Mouse (Mus musculus) MEL (cell line): ENCODE measurements around the gene Adora3. TPM values are rescaled to one million over a fixed set of nuclear protein-coding genes. Genes with fewer than 3 reads are reported as not detected.
A peak's percentile ranks its signal among the peaks of the same experiment; 100 is the strongest.

Source experiments
- DNase-seq: peaks from one replicate; pipeline ENCODE4 v3.0.0; 2011; ENCODE audit warnings: low read depth, low spot score
- H3K27ac ChIP-seq: 2 replicates; pipeline ENCODE4 v1.5.1; 2012; ENCODE audit warnings: low read depth, mild to moderate bottlenecking, control low read depth, low read length, moderate library complexity; ENCODE audit not compliant: control insufficient read depth
- H3K27me3 ChIP-seq, 2 experiments: fragments of 150-350 bp in 1 of 2; sonication (generic) in 1 of 2; 2 replicates each; pipeline ENCODE4 v1.6.1; 2012; ENCODE audit warnings: low read length in 2 of 2, mild to moderate bottlenecking in 2 of 2, improper control_type of control experiment in 1 of 2, moderate library complexity in 1 of 2; ENCODE audit not compliant: insufficient read depth in 2 of 2, control insufficient read depth in 1 of 2
- H3K36me3 ChIP-seq, 2 experiments: 2 replicates each; pipeline ENCODE4 v1.6.1; 2012 to 2014; ENCODE audit warnings: low read length in 2 of 2, improper control_type of control experiment in 1 of 2, inconsistent platforms in 1 of 2, mild to moderate bottlenecking in 1 of 2; ENCODE audit not compliant: insufficient read depth in 2 of 2, control insufficient read depth in 1 of 2
- H3K4me1 ChIP-seq, 2 experiments: fragments of 150-350 bp in 1 of 2; sonication (generic) in 1 of 2; 2 replicates each; pipeline ENCODE4 v1.6.1; 2012; ENCODE audit warnings: low read length in 2 of 2, improper control_type of control experiment in 1 of 2, mild to moderate bottlenecking in 1 of 2; ENCODE audit not compliant: insufficient read depth in 2 of 2, control insufficient read depth in 1 of 2
- H3K4me3 ChIP-seq, 2 experiments: fragments of 150-350 bp in 1 of 2; sonication (generic) in 1 of 2; 2 replicates each; pipeline ENCODE4 v1.5.1; 2012; ENCODE audit warnings: low read depth in 2 of 2, low read length in 2 of 2, mild to moderate bottlenecking in 2 of 2, moderate library complexity in 2 of 2, control low read depth in 1 of 2, improper control_type of control experiment in 1 of 2; ENCODE audit not compliant: control insufficient read depth in 1 of 2, insufficient read depth in 1 of 2
- H3K79me2 ChIP-seq: 2 replicates; pipeline ENCODE4 v1.6.1; 2012; ENCODE audit warnings: mild to moderate bottlenecking, low read length, moderate library complexity; ENCODE audit not compliant: control insufficient read depth, poor library complexity, insufficient read depth
- H3K9ac ChIP-seq: 2 replicates; pipeline ENCODE4 v1.6.1; 2012; ENCODE audit warnings: low read depth, mild to moderate bottlenecking, control low read depth, low read length, moderate library complexity; ENCODE audit not compliant: control insufficient read depth, poor library complexity, severe bottlenecking
- H3K9me3 ChIP-seq: fragments of 150-350 bp; sonication (generic); replicated peaks from 2 replicates; pipeline ENCODE4 v1.6.1; 2012; ENCODE audit warnings: mild to moderate bottlenecking, low read length, improper control_type of control experiment, moderate library complexity; ENCODE audit not compliant: insufficient read depth
- BHLHE40 ChIP-seq: IDR thresholded peaks from 2 replicates; pipeline ENCODE4 v1.6.1; 2012; ENCODE audit warnings: low read depth, mild to moderate bottlenecking, inconsistent platforms, low read length, improper control_type of control experiment, borderline replicate concordance
- CHD1 ChIP-seq: IDR thresholded peaks from 2 replicates; pipeline ENCODE4 v1.6.1; 2012; ENCODE audit warnings: low read depth, mild to moderate bottlenecking, inconsistent platforms, low read length, improper control_type of control experiment
- CHD2 ChIP-seq: IDR thresholded peaks from 2 replicates; pipeline ENCODE4 v1.6.1; 2011; ENCODE audit warnings: low read length, improper control_type of control experiment
- CTCF ChIP-seq, 3 experiments: IDR thresholded peaks in 2 of 3; conservative IDR thresholded peaks in 1 of 3; 2 replicates each; pipeline ENCODE4 v1.5.1; 2011 to 2012; ENCODE audit warnings: low read length in 3 of 3, low read depth in 2 of 3, mild to moderate bottlenecking in 2 of 3, improper control_type of control experiment in 1 of 3, inconsistent platforms in 1 of 3, mixed read lengths in 1 of 3, moderate library complexity in 1 of 3; ENCODE audit not compliant: control insufficient read depth in 1 of 3, insufficient read depth in 1 of 3, poor library complexity in 1 of 3, severe bottlenecking in 1 of 3
- E2F4 ChIP-seq: IDR thresholded peaks from 2 replicates; pipeline ENCODE4 v1.6.1; 2011; ENCODE audit warnings: low read depth, low read length, improper control_type of control experiment, borderline replicate concordance
- EP300 ChIP-seq, 2 experiments: IDR thresholded peaks; 2 replicates each; pipeline ENCODE4 v1.6.1; 2011; ENCODE audit warnings: improper control_type of control experiment in 2 of 2, low read length in 2 of 2, low read depth in 1 of 2, mild to moderate bottlenecking in 1 of 2
- ETS1 ChIP-seq: IDR thresholded peaks from 2 replicates; pipeline ENCODE4 v1.6.1; 2012; ENCODE audit warnings: low read depth, mild to moderate bottlenecking, inconsistent platforms, low read length, improper control_type of control experiment, moderate library complexity
- GABPA ChIP-seq: IDR thresholded peaks from 2 replicates; pipeline ENCODE4 v1.6.1; 2012; ENCODE audit warnings: low read depth, mild to moderate bottlenecking, inconsistent platforms, low read length, improper control_type of control experiment, moderate library complexity
- GATA1 ChIP-seq: IDR thresholded peaks from 2 replicates; pipeline ENCODE4 v1.6.1; 2011; ENCODE audit warnings: low read depth, low read length, improper control_type of control experiment
- HCFC1 ChIP-seq: IDR thresholded peaks from 2 replicates; pipeline ENCODE4 v1.6.1; 2012; ENCODE audit warnings: low read depth, mild to moderate bottlenecking, inconsistent platforms, low read length, improper control_type of control experiment, moderate library complexity
- JUND ChIP-seq: IDR thresholded peaks from 2 replicates; pipeline ENCODE4 v1.6.1; 2011; ENCODE audit warnings: low read depth, mild to moderate bottlenecking, improper control_type of control experiment, low read length
- KAT2A ChIP-seq: conservative IDR thresholded peaks from 2 replicates; pipeline ENCODE4 v1.6.1; 2012; ENCODE audit warnings: low read depth, low read length, improper control_type of control experiment, inconsistent platforms
- MAFK ChIP-seq: IDR thresholded peaks from 2 replicates; pipeline ENCODE4 v1.6.1; 2011; ENCODE audit warnings: low read depth, mild to moderate bottlenecking, low read length, improper control_type of control experiment, borderline replicate concordance
- MAX ChIP-seq: IDR thresholded peaks from 2 replicates; pipeline ENCODE4 v1.6.1; 2011; ENCODE audit warnings: low read length, improper control_type of control experiment
- MEF2A ChIP-seq: IDR thresholded peaks from 2 replicates; pipeline ENCODE4 v1.6.1; 2014; ENCODE audit warnings: low read depth, mild to moderate bottlenecking, inconsistent platforms, low read length, improper control_type of control experiment; ENCODE audit not compliant: poor library complexity, insufficient replicate concordance, severe bottlenecking; ENCODE audit errors: extremely low read depth
- MYB ChIP-seq: IDR thresholded peaks from 2 replicates; pipeline ENCODE4 v1.6.1; 2011; ENCODE audit warnings: mild to moderate bottlenecking, low read depth, low read length, improper control_type of control experiment
- MYC ChIP-seq: IDR thresholded peaks from 2 replicates; pipeline ENCODE4 v1.6.1; 2011; ENCODE audit warnings: low read depth, mild to moderate bottlenecking, low read length, improper control_type of control experiment, moderate library complexity
- NRF1 ChIP-seq: IDR thresholded peaks from 2 replicates; pipeline ENCODE4 v1.6.1; 2014; ENCODE audit warnings: low read depth, mild to moderate bottlenecking, inconsistent platforms, low read length, improper control_type of control experiment, moderate library complexity; ENCODE audit not compliant: poor library complexity, insufficient read depth, severe bottlenecking
- POLR2A ChIP-seq, 2 experiments: IDR thresholded peaks; 2 replicates each; pipeline ENCODE4 v1.6.1; 2011 to 2012; ENCODE audit warnings: low read length in 2 of 2, mild to moderate bottlenecking in 2 of 2, control low read depth in 1 of 2, improper control_type of control experiment in 1 of 2, low read depth in 1 of 2, moderate library complexity in 1 of 2; ENCODE audit not compliant: control insufficient read depth in 1 of 2, insufficient read depth in 1 of 2, poor library complexity in 1 of 2
- POLR2AphosphoS2 ChIP-seq: IDR thresholded peaks from 2 replicates; pipeline ENCODE4 v1.6.1; 2011; ENCODE audit warnings: low read length, improper control_type of control experiment
- POLR2AphosphoS5 ChIP-seq: IDR thresholded peaks from 2 replicates; pipeline ENCODE4 v1.6.1; 2012; ENCODE audit warnings: low read depth, borderline replicate concordance, mild to moderate bottlenecking, inconsistent platforms, low read length, moderate library complexity, mixed read lengths
- SMC3 ChIP-seq: IDR thresholded peaks from 2 replicates; pipeline ENCODE4 v1.6.1; 2011; ENCODE audit warnings: low read depth, low read length, improper control_type of control experiment
- TAL1 ChIP-seq: IDR thresholded peaks from 2 replicates; pipeline ENCODE4 v1.6.1; 2012; ENCODE audit warnings: mild to moderate bottlenecking, inconsistent platforms, low read length, moderate library complexity, mixed read lengths
- TBP ChIP-seq: IDR thresholded peaks from 2 replicates; pipeline ENCODE4 v1.8.0; 2011; ENCODE audit warnings: low read depth, low read length, improper control_type of control experiment
- TCF12 ChIP-seq: IDR thresholded peaks from 2 replicates; pipeline ENCODE4 v1.6.1; 2014; ENCODE audit warnings: low read depth, mild to moderate bottlenecking, inconsistent platforms, low read length, improper control_type of control experiment, moderate library complexity
- UBTF ChIP-seq: IDR thresholded peaks from 2 replicates; pipeline ENCODE4 v1.6.1; 2012; ENCODE audit warnings: low read depth, mild to moderate bottlenecking, inconsistent platforms, low read length, improper control_type of control experiment, moderate library complexity, borderline replicate concordance; ENCODE audit not compliant: insufficient read depth
- USF1 ChIP-seq: IDR thresholded peaks from 2 replicates; pipeline ENCODE4 v1.6.1; 2014; ENCODE audit warnings: low read depth, mild to moderate bottlenecking, inconsistent platforms, low read length, improper control_type of control experiment, moderate library complexity
- USF2 ChIP-seq, 2 experiments: IDR thresholded peaks; 2 replicates each; pipeline ENCODE4 v1.6.1; 2011 to 2012; ENCODE audit warnings: improper control_type of control experiment in 2 of 2, low read length in 2 of 2, borderline replicate concordance in 1 of 2, inconsistent platforms in 1 of 2, low read depth in 1 of 2, mild to moderate bottlenecking in 1 of 2; ENCODE audit not compliant: insufficient read depth in 1 of 2
- ZC3H11A ChIP-seq: IDR thresholded peaks from 2 replicates; pipeline ENCODE4 v1.6.1; 2012; ENCODE audit warnings: low read depth, mild to moderate bottlenecking, inconsistent platforms, low read length, improper control_type of control experiment
- ZKSCAN1 ChIP-seq: IDR thresholded peaks from 2 replicates; pipeline ENCODE4 v1.6.1; 2012; ENCODE audit warnings: low read depth, mild to moderate bottlenecking, inconsistent platforms, low read length, improper control_type of control experiment, moderate library complexity
- ZMIZ1 ChIP-seq: IDR thresholded peaks from 2 replicates; pipeline ENCODE4 v1.6.1; 2012; ENCODE audit warnings: low read depth, mild to moderate bottlenecking, inconsistent platforms, low read length, improper control_type of control experiment, moderate library complexity
- polyA plus RNA-seq, 2 experiments: library from polyadenylated mRNA; stranded (reverse) in 1 of 2; unstranded in 1 of 2; fragments of >175 nt in 1 of 2; fragments of >200 nt in 1 of 2; gene quantifications; 2 replicates each; pipeline versions ENCODE4 v1.2.1 to v1.2.4; 2012; ENCODE audit warnings: low replicate concordance in 2 of 2, low read depth in 1 of 2; ENCODE audit not compliant: insufficient read length in 2 of 2, insufficient read depth in 1 of 2, missing spikeins in 1 of 2
- total RNA-seq: library from RNA; depleted of rRNA; stranded (reverse); fragments of 300-350 nt; gene quantifications from 2 replicates; pipeline ENCODE4 v1.2.3, GENCODE M21; 2012

Gene Adora3
- total and polyA plus RNA-seq, 3 experiments, result 0.42 to 0.65 TPM; not detected in 1

DNA sequence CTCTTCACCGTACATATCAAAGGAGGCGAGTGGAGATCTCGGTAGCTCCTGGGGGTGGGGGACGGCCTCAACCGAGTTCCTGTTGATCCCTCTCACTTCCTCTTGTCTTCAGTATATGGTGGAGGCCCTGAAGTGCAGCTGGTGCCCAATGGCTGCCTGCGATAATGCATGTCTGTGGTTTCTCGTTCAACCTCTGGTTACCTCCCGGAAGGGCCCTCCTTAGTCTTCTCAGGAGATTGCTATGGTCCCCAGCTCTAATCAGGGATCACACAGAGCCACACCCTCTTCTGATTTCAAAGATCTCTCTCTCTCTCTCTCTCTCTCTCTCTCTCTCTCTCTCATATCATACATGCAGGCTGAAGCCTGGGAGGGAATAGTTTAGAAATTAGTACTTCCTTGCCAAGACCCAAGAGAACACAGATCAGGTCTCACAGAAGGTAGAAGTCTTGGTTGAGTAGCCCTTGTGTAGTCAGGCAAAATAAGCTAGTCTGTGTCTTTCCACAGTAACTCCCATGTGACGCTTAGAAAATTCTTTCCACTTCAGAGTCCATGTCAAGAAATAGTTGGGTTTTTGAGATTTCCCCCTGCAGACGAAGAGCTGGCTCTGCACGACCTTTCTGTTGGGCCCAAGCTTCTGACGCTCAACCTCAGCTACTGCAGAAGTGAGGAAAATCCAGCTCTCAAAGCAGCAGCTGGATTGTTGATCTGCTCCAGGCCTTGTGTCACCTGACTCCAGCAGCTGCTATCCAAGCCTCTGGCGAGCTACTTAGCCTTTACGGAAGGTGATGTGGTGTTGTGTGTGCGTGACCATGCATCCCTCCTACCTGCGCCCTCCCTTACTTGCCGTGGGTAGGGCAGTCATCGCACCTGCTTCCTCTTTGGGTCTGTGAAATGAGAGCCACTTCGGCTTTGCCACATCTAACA lies 22.2 kb downstream of the Adora3 start (continued):
- TF ChIP-seq CHD1 (no peak; the same call in 1 of the 2 replicates), ZC3H11A (peak; percentile 16; the same call in 1 of the 2 replicates), MEF2A (no peak), HCFC1 (peak; percentile 67), ETS1 (peak; percentile 96), MYB (peak; percentile 61), MAFK (no peak), TBP (peak; percentile 38; the same call in 1 of the 2 replicates), POLR2AphosphoS2 (no peak), ZKSCAN1 (no peak), EP300 (IDR thresholded peaks at IDR 0.05; ENCODE audit: low read depth in 1 of 2, low read length in 2 of 2) (peak; percentile 93 to 97), USF2 (IDR thresholded peaks at IDR 0.05; ENCODE audit: borderline replicate concordance in 1 of 2, insufficient read depth in 1 of 2, low read depth in 1 of 2, low read length in 2 of 2) (no peak), TCF12 (peak; percentile 96), GABPA (0 out of 2 replicates have a peak, but pooled peaks have one; percentile 31), MYC (peak; percentile 56; the same call in 1 of the 2 replicates), BHLHE40 (0 out of 2 replicates have a peak, but pooled peaks have one; percentile 45), USF1 (peak; percentile 48; the same call in 1 of the 2 replicates), TAL1 (peak; percentile 90), JUND (peak; percentile 100), GATA1 (peak; percentile 96), CHD2 (peak; percentile 10; the same call in 1 of the 2 replicates)

DNA sequence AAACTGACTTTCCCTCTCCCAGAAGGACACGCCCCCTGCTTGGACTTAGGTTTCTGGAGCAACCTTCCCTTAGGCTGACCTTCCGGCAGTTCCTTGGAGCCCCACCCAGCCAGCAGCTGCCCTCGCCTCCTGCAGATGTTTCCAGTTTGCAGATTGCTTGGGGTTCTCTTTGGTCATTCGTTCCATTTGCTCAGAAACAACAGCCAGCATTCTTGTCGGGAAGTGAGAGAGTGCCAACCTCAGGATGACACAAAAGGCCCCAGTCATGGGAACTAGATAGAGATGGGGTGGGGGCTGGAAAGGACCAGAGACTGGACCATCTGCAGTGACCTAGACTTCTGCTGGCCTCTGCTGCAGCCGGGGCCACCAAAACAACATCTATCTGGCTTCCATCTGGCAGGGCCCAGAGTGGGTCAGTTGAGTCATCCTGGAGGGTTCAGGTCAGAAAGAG lies 23.3 kb downstream of the Adora3 start:
- H3K36me3 ChIP-seq, result peaks cover 0 to 13% of the 10 kb centered on the region in 2 experiments; a peak in 2 of 4 replicates
- H3K4me3 ChIP-seq, result peak overlapping the region; percentile 45 to 71
- H3K79me2 ChIP-seq, result no peaks in the 10 kb centered on the region
- H3K27ac ChIP-seq, result peak overlapping the region; percentile 90
- no peaks in the 10 kb centered on the region for H3K9me3 ChIP-seq
- peak overlapping the region; percentile 59 for H3K9ac ChIP-seq
- TF ChIP-seq MAFK, result no peak
- no peak for TF ChIP-seq SMC3
- TF ChIP-seq GATA1, result no peak
- TF ChIP-seq KAT2A, result no peak
- no peak for TF ChIP-seq ZKSCAN1
- TF ChIP-seq TCF12, result no peak
- no peak for TF ChIP-seq CHD1
- no peak for TF ChIP-seq NRF1
- no peak for TF ChIP-seq POLR2AphosphoS5
- TF ChIP-seq POLR2A (IDR thresholded peaks at IDR 0.05; ENCODE audit: control insufficient read depth in 1 of 2, insufficient read depth in 1 of 2, low read depth in 1 of 2, low read length in 2 of 2, poor library complexity in 1 of 2), result no peak
- no peak for TF ChIP-seq CTCF (IDR thresholded peaks at IDR 0.05 in 2 of 3, conservative IDR thresholded peaks at IDR 0.05 in 1 of 3; ENCODE audit: control insufficient read depth in 1 of 3, insufficient read depth in 1 of 3, low read depth in 2 of 3, low read length in 3 of 3, poor library complexity in 1 of 3, severe bottlenecking in 1 of 3)
- TF ChIP-seq E2F4, result no peak
- TF ChIP-seq UBTF, result no peak
- TF ChIP-seq GABPA, result no peak
- no peak for TF ChIP-seq USF1
- TF ChIP-seq CHD2, result no peak
- TF ChIP-seq MAX, result no peak
- TF ChIP-seq ZMIZ1, result no peak
- no peaks in the 10 kb centered on the region for H3K27me3 ChIP-seq
- peak; percentile 53 for DNase-seq
- peaks cover 7 to 31% of the 10 kb centered on the region in 2 experiments for H3K4me1 ChIP-seq
